Mouse (Mus musculus) kidney, adult 9 months (tissue): ENCODE measurements at regions not wholly inside any gene's neighbourhood (a gene's known extent, or its start where the extent isn't known, plus 50 kb on each side); places are given as distances from the start of the nearest gene placed in this dataset.
A peak's percentile ranks its signal among the peaks of the same experiment; 100 is the strongest.
"Not testable (repeated sequence)": the region's sequence is repeated elsewhere in the genome, so short reads cannot be mapped to it uniquely, and the experiment has no call there.

Experiments used
- DNase-seq: peaks from one replicate; pipeline ENCODE4 v3.0.0; 2022

DNA sequence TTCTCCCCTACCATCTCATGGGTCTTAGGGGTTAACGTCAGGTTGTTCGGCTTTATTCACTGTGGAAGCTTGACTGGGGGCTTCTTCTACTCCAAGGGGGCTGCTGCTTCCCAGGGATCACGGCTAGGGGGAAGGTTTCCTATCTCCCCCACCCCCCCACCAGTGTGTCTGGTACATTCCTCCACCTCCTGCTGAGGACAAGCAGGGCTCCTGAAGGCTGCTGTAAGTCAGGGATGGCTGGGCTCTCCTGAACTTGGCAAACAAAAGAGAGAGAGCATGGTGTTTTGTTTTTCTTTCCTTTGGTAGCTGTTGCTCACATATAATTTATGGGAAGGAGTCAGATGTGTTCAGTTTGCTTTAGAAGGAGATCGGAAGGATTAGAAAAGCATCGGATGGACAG is 54.7 kb upstream of the Commd3 start:
- no peak for DNase-seq

DNA sequence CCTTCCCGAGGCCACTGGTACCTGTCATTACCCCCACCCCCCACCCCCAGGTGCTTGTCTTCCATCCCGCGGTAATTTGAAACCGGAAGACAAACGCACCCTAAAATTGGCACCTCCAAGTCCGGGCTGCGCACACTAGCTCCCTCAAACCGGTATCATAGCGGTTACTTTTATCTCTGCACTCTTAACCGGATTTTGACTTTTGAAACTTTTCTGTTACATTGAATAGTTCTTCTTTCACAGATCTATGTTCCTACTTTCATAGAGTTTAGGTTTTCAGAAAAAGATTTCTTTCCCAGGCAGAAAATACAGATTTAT is 62.4 kb upstream of the Commd3 start:
- DNase-seq, result no peak

DNA sequence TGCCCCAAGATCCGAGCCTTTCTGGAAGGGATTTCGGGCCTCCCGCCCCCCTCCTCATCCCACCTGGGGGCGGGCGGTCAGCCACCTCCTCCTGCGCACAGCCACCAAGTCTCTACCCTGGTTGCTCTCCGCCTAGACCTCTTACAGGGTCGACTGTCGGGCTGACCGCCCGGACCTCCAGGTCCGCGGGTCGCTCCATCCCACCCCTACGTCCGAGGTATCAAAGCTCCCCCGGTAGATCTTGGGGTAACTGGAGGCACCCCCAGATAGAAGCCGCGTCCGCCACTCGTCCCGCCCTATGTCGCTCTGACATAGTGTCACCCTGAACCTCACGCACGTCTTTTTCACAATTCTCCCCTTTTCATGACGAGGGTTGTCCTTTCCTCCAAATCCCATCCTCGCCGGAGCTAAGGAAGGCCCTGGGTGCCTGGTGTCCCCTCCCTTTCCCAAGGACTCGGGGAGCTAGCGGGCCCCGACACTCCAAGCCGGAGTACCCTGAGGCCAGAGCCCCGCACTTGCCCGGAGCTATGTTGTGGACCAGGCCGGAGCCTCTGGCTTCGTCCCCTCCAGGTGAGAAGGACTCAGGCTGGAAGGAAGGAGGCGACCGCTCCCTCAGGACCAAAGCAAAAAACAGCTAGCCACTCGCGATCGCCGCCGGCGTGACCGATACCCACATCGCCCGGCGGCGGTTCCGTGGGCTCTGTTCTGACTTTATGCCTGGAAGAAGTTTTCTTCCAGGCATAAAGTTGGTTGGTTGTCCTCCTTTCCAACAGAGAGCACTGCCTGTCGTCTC is 62.9 kb upstream of the Commd3 start:
- DNase-seq, result peak; percentile 8

DNA sequence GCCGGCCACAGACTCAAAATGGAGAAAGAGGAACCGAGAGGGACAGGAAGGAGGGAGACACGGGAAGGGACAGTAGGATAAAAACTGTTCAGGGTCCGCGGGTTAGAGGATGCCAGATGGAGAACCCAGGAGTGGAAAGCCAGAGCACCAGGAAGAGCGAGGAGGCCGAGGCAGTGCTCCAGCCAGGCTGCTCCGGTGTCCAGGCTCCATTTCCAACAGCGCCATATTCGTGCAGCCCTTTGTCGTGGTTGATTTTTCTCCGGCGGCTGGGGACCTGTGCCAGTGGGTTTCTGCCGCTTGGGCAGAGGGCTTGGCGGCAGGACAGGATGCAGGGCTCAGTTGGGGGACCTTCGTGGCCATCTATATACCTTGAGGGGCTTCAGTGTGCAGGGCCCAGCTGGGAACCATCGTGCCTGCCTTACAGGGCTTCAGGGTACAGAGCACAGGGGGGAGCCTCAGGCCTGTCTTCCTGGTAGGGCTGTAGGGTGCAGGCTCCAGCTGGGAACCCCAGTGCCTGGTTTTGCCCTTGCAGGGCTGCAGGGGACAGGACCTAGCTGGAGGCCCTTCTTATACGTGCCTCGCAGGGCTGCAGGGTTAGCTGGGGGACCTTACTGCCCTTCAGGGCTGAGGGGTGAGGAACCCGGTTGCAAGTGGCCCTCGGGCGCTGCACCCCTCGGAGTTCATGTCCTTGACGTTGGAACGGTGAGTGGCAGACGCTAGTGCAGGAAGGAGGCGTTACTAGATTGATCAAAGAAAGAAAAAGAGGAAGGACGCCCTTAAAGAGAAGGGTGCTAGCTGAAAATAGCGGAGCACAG is 63.7 kb upstream of the Commd3 start:
- DNase-seq, result peak; percentile 32

DNA sequence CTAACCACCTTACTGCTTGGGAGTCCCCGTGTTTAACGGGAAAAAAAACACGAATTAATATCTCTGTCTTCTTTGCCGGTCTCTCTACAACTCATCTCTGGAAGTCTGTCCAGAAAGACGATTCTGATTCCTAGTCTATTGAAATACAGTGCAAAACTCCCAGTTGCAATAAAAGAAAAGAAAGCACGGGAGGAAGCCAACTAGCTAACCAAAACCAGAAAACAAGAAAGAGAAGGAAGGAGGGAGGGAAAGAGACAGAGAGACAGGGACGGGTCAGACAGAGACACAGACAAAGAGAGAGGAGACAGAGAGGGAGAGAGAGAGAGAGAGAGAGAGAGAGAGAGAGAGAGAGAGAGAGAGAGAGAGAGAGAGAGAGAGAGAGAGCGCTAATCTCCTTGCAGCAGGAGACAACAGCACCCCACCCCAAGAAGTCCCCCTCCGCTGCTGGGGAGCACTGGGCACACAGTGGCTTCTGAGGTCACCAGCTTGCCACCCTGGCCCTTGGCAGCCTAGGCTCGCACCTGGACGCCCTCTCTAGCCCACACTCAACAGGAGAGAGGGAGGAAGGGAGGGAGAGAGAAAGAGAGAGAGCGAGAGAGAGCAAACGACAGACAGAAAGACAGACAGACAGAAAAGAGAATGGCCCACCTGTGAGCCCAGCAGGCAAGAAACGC is 64.5 kb upstream of the Commd3 start:
- DNase-seq, result no peak

DNA sequence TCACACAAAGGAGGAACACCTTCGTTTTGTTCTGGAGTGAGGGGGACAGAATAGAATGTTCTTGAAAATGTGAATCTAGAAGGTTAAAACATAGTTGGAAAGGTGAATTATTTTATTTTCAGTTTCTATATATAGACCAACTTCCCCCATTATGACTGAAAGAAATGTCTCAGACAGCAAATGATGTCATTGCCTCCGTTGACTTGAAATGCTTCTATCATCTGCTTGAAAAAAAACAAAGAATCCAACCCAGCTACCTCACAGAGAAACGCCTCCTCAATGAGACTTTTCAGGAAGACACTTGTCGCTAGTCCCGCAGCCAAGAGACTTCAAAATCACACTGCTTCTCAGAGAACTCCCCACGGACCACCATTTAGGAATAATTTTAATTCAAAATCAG is 65.1 kb upstream of the Commd3 start:
- peak; percentile 12 for DNase-seq

DNA sequence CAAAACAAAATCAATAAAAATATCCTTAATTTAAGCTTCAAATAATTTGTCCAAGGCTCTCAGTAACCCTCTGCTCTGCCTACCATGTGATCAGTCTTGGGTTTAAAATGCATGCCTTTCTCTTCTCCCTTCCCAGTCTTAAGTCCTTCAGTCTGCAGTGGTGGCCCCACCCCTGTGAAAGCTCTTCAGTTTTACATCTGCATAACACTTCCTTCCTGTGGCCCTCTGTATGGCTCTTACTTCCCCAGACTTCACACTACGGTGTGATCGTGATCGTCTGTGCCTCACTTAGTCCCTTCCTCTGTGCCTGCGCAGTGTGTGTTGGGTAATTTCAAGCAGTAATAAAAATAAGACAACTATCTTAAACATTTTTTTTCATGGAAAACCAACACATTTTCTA is 80.0 kb upstream of the Commd3 start:
- no peak for DNase-seq

DNA sequence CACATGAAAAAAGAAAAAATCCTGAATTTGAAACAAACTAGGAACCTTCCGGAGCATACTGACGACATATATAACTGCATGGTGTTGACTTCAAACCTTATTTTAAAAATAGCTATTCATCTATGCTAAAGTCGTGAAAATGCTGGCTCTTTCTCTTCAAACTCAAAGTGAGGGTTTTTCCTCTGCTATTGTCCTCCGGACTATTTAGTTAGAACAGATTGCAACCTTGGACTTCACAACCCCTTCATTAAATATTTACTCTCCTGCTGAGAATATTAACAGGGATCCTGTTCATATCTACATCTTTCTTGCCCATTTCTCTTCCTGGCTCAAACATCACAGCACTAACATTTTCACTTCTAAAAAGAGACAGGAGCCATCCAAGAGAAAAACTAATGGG is 84.0 kb upstream of the Commd3 start:
- DNase-seq, result peak; percentile 67

DNA sequence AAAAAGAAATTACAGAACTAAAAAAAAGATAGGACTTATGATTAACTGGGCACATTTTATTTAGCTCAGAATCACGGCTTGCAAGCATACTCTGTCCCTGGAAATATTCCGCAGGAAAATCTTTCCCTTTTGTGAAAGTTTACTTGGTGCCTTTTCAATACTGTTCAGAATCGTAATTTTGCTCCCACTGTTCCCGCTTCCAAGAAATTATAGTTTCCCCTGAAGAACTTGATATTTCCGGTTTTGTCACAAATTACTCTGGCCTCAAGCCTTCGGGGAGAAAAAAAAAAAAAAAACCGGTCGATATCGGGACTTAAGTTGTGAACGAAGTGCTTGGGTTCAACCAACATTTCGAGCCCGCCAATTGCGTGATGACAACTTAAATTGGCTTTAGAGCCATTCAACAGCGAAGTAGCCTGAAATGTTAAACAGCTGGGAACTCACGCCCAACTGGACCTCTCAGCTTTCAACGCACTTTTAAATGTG is 84.4 kb upstream of the Commd3 start:
- DNase-seq, result no peak

DNA sequence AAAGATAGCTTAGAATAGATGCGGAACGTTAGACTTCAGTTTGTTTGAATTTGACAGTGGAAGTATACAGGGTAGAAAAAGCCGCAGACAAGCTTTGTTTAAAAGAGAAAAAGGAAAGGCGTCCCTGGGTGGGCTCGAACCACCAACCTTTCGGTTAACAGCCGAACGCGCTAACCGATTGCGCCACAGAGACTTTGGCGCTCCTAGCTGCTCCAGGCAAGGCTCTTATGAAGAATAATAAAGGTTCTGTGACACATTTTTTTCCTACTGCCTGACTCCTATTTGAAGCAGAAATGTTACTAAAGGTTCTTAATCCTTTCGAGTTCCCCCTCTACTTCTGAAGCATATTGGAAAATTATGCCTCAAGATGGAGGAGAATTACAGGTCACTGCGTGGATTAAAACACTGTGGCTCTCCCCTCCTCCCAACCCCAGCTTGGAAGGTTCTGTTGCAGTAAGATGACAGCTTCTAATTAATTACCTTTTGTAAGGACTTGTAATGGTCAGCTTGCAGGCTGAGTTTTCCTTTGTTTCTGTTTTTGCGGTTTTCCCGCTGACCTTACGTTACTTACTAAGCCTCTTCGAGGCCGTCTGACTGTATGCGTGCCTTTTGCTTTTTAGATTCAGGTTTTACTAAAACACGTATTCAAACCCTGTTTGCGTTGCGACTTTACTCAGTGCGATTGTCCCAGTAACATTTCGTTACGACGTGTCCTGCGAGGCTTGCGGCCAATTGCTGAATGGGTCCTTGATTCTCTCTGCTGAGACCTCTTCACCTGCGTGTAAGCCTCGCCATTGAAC is 85.1 kb upstream of the Commd3 start:
- DNase-seq, result peak; percentile 87

DNA sequence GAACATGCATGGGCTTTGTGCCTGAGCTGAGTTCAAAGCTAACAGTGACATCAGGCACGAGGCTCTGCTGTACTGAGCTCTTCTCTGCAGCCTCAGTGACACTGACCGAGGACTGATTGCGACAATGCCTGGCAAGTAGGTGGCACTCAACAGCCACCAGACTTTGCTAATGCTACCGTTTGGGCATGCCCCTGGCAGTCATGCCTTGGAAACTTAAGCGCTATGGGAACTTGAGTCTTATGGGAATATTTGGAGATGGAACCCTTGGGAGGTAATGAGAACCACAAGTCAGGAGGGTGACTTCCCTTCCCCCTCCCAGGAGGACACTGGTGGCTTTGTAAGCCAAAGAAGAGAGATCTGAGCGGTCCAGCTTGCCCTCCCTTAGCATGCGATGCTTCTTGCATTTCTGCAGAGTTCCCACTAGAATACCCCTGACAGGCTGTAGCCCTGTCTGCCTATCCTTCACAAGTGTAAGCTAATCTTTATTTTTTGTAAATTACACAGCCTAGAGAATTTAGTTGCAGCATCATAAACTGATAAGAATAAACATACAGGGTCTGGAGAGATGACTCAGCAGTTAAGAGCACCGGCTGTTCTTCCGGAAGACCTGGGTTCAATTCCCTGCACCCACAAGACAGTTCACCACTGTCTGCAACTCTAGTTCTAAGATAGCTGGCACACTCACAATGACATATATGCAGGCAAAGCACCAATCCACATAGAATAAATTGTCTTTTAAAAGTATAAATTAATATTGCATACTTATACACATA is 86.4 kb upstream of the Commd3 start:
- no peak for DNase-seq

DNA sequence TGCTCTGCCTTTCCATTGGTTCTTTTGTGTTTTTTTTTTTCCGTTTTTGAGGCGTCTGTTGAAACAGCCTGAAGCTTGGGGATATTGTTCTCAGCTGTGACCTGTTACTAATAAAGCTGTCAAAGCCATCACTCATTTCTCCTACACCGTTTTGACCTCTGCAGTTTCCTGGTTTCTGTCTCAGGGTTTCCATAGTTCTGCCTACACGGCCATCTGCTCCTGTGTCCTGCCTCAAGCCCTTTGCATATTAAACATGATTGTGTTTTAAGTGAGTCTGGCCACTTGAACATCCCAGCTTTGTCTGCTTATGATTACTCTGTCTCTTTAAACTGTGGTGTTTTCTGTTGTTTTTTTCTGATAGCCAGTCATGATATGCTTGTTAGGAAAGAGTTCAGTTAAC is 114.1 kb upstream of the Commd3 start:
- DNase-seq, result no peak

DNA sequence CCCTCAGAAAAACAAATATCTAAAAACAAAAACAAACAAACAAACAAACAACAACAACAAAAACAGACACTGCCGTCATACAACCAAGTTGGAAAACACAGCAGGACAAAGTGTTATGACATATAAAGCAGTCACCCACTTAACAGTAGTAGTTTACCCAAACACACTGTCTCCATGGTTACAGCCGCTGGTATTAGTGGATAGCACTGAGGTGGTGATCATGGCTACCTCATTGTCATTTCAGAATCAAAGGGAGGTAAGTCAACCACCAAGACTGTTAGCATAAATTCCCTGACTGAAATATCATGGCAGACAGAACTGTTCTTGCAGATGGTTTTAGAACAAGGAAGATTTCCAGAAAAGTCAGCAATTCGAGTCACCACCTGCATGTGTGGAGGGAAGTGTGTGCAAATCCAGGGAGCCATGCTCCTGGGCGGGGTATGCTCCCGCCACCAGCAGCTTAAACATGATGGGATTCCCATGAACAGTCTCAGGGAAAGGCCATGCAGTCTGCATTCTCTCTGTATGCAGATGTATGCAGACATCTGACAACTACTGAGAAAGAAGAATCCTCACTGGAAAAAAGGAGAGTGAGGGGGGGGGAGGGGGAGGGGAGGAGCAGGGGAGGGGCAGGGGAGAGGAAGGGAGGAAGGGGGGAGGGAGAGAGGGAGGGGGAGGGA is 124.1 kb upstream of the Commd3 start:
- no peak for DNase-seq

DNA sequence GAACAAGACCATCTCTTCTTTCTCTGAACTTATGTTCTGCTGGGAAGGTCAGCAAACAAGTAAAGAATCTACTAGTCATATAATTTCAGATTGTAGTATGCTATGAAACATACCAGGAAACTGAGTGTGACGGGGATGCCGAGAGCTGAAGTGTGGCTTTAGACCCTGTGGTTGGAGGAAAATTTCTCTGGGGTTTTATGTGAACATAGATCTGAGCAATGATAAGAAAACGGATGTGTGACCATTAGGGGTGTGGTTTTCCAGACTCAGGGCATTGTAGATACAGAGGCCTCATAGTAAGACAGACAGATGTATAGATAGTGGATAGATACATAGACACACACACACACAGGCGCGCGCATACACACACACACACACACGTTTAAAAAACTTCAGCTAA is 131.8 kb upstream of the Dnajc1 start:
- no peak for DNase-seq

DNA sequence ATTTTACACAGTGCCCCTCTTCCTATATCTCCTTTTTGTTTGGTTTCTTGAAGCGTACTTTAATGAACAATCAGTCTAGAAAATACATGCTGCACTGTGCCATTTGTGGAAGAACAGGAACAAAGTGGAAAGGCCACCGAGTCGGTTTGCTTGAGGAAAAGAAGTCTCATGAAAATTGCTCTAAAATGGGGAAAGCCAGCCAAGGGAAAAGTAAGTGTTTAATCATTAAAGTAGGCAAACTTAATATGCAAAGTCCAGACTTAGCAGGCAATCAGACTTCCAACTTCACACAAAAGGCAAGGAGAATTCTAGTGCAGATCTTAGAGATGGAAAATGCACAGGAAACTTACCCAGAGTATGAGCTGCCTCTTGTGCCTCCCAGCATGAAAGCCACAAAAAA is 131.3 kb upstream of the Dnajc1 start:
- peak; percentile 77 for DNase-seq

DNA sequence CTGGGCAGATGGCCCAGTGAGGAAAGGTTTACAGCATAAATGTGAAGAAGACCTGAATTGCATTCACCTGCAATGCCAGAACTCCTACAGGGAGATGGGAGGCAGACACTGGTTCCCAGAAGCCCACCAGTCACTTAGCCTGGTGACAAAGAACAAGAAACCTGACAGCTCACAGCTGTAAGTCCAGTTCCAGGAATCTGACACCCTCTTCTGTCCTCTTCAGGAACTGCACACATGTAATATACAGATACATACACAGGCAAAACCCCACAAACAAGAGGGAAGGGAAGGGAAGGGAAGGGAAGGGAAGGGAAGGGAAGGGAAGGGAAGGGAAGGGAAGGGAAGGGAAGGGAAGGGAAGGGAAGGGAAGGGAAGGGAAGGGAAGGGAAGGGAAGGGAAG is 120.8 kb upstream of the Dnajc1 start:
- peak; percentile 31 for DNase-seq

DNA sequence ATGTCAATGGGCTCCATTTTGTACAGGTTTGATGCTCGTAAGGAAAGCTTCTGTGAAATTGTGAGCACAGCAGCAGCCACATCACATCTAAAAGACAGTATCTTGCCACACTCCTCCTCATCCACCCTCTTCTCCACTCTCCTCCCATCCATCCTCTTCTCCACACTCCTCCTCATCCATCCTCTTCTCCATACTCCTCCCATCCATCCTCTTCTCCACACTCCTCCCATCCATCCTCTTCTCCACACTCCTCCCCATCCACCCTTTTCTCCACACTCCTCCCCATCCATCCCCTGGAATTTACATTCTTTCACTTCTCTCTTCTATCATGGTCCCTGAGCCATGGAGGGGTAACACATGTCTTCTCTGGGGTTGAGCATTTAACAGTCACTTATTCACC is 116.7 kb upstream of the Dnajc1 start:
- no peak for DNase-seq

DNA sequence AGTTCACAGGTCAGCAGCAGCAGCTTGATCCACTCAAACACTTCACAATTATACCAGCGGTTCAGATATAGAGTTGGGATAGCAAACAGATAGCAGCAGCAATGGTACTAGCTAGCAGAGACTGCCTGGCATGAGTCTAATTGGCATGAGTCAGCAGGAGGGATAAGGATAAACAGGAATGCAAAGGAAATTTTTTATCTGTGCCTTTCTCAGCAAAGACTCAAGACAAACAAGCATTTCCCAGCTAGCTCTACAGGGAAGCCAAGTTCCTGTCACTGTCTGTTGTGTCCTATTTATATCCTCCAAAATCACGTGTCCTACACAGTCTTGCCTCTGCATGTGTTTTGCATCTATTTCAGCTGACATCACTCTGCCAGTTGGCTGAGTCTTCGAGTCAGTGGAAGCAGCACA is 80.7 kb upstream of the Dnajc1 start:
- DNase-seq, result peak; percentile 47

DNA sequence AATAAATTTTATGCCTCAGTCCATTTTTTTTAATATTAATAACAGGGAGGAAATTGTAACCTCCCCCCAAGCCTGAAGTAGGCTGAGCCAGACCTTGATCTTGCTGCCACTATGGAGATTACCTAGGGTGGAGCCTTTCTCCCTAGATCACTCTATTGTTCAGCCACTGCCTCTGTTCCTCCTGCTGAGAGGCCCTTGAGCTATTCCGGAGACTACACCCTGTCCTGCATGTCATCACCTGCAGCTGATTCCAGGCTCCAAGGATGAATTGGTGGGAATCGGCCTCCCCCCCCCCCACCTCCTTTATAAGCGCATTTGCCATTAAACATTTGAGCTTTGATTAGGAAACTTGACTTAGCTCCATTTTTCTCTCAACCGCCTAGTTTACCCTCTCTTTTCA is 68.3 kb upstream of the Dnajc1 start:
- no peak for DNase-seq

DNA sequence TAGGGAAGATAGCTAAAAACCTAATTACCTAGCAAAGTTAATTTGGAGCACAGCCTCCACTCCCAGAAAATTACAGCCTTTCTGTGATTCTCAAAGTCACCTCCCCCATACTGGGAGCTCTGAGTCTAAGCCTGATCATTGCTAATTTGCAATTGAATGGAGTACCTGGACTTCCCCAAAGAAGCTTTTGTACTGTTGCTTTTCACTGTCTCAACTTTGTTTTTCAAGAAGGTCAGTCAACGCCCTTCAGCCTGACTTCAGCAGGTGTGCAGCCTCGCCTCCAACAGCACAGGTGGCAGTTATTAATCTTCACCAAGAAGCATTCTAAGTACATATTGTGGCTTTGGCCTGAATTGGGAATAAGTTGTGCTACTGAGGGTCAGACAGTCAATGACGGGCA is 67.7 kb upstream of the Dnajc1 start:
- not testable (repeated sequence) for DNase-seq

DNA sequence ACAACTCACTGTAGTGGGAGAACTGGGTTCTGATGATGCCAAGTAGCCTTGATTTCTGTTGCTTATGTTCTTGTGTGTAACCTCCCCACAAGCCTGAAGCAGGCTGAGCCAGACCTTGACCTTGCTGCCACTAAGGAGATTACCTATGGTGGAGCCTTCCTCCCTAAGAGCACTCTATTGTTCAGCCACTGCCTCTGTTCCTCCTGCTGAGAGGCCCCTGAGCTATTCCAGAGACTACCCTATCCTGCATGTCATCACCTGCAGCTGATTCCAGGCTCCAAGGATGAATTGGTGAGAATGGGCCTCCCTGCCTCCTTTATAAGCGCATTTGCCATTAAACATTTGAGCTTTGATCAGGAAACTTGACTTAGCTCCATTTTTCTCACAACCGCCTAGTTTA is 60.8 kb upstream of the Dnajc1 start:
- DNase-seq, result not testable (repeated sequence)

DNA sequence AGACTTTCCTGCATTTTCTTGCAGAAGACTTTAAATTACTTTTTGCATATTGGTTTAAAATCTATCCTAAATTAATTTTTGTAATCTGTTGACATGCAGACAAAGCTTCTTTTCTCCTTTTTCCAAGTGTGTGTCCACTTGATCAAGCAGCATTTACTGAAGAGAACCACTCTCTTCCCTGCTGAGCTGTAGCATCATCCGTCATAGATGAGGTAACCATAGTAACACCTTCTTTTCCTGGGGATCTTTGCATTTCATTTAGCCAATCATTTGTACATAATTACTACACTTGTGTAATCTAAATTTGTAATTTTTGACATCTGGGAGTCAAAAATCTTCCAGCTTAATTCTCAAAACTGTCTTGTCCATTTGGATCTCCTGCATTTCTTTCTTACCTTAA is 53.2 kb upstream of the Dnajc1 start:
- DNase-seq, result no peak
